Mouse (Mus musculus): ENCODE data around the gene Adam1b. TPM values are rescaled to one million over a fixed set of nuclear protein-coding genes. Genes with fewer than 3 reads are reported as not detected.
"Not testable (repeated sequence)": the region's sequence is repeated elsewhere in the genome, so short reads cannot be mapped to it uniquely, and the experiment has no call there.

Gene Adam1b
- total RNA-seq (2021): not detected

DNA sequence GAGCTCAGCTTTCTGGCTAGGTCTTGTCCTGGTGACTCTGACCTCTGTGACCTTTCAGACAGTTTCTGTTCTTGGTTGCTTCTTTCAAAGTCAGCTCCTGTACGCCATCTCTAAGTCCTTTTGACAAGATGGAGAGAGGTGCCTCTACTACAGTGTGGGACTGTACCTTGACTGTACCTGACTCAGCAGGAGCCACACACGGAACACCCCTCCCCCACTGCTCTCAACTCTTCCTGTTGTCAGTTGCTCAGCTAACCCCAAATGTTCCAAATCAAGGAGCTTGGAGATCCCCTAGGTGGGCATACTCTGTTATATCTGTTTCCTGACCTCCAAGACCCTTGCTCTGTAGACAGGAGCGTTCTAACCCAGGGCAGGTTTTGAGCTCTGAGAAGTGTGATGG lies at the start of gene Adam1b:
Gene Adam1b (minus strand): TSS at position 205 of the 400 bp plus-strand sequence.
- no peak for DNase-seq (ENCODE audit: extremely low spot score in 1 of 2, low spot score in 2 of 2)
- intact Hi-C loops (cut with DNase I): no loop called here

DNA sequence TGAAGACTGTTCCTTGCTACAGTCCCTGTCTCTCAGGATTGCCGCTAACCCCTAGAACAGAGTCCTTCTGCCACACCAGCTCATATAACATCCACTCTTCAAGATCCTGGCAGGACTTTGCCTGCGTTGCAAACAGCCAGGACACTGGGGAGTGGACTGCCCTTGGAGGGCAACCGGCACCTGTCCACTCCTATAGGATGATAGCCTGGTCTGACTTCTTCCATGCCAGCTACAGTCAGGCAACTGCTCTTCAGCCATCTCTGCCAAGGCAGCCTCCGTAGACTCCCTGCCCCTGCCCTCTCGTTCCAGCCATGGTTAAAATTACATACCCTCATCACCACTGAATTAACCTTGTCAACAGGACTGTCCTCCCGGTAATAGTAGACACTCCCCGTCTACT lies 46.0 kb upstream of the Adam1b start:
- intact Hi-C loops (cut with DNase I): no loop called here
- DNase-seq (ENCODE audit: extremely low spot score in 1 of 2, low spot score in 2 of 2): no peak

DNA sequence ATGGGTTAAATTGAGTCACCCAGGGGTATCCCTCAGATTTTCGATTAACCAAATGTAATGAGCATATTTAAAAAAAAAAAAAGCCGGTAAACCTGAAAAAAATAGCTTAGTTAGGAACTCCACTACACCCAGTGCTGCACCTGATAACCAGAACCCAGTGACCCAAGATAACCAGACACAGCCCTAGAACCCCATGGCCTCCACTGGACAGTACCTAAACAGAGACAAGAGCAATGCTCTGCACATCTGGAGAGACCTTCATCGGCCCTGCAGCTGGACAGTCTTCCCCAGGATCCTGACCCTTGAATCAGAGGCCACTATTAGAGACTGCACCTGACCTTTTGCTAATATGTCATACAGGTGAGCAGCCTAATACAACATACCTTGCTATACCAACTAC lies 43.8 kb upstream of the Adam1b start:
- no peak for DNase-seq (ENCODE audit: extremely low spot score in 1 of 2, low spot score in 2 of 2)
- intact Hi-C loops (cut with DNase I): loop anchor here (2.0 kb wide), 1 partner anchor 56 kb away; no protein-coding TSS in a partner anchor

DNA sequence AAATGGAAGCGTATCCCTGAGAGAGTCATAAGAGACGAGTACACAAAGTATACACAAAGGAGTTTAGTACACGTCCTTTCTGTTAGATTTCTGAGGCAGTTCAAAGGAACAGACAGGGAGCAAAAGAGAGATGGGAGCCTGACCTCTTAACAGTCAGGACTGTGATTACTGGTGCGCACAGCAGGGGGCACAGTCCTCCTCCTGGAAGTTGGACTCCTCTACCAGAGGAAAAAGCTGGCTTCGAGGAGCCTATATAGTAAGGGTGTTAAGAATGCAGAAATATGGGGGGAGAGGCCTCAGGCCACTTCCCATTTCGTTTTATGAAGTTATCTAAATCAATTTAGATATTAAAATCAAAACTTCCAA lies 43.3 kb upstream of the Adam1b start:
- peak; percentile 34 to 77 for DNase-seq (ENCODE audit: extremely low spot score in 1 of 2, low spot score in 2 of 2)
- intact Hi-C loops (cut with DNase I): loop anchor here (2.0 kb wide), 1 partner anchor 56 kb away; no protein-coding TSS in a partner anchor

DNA sequence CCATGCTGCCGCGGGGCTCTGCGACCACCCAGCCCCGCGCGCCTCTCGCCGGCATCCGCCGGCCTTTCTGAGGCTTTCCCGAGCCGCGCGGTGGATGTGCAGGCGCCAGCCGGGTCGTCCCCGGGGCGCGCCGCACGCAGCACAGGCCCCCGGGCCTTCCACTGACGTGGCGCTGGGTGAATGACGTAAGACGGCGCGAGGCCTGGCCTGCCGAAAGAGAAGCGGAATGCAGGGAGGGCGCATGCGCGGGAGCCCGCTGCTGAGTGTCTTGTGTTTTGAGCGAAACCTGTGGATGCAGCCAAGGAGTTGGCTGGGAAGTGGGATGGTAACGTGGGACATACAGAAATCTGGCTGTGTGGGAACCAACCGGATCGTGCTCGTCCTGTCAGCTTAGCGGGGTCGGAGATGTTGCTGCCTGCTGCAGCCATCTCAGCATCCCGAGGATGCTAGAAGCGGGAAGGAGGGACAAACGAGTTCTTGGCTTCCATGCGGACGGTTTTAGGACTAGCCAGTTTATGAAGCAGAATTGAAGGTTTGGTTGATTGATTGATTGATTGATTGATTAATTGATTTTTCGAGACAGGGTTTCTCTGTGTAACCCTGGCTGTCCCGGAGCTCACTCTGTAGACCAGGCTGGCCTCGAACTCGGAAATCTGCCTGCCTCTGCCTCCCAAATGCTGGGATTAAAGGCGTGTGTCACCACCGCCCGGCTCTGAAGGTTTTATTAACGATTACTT lies 42.7 kb upstream of the Adam1b start, which contains the start of gene Mapkapk5:
Gene Mapkapk5 (minus strand): TSS at position 113 of the 737 bp plus-strand sequence.
- intact Hi-C loops (cut with DNase I): loop anchor here (2.0 kb wide), 1 partner anchor 57 kb away; no protein-coding TSS in a partner anchor
- peak; percentile 95 to 98 for DNase-seq (ENCODE audit: extremely low spot score in 1 of 2, low spot score in 2 of 2)

DNA sequence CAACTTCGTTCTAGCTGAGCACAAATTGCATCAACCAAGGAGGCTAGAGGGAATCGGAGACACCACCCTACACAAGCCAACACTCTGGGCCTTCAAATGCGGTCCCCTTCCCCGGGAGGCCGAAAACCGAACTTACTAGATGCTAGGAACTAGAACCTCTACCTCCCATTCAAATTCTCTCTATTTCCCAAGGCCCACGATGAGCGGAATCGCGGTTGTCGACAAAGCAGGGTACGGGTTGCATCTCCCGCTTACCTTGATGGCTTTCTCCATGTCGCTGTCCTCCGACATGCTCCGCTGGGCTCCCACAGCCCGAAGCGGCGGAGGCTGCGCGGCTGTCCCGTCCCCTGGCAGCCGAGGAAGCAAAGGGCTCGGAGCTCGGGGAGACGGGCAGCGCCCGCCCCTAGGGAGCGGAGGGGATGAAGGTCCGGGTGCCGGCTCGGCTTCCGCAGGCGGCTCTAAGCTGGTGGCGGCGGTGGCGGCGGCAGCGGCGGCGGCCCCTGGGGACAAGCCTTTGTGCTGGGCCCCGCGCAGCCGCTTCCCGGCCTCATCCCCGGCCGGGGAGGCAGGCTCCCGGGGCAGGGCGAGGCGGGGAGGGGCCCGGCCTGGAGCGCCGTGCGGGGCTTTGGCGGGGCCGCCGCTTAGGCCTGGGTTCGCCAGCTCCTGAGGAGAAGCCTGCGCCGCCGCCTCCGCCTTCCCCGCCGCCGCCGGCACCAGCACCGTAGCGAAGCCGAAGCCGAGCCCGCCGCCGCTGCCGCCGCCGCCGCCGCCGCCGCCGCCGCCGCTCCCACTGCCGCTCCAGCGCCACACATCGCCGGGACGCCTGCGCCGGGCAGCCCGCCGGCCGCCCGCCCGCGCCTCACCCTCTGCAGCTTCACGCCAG lies 41.9 kb upstream of the Adam1b start, which contains the start of the genes Adam1a and Gm42878:
Gene Adam1a (minus strand): TSS at position 573 of the 883 bp plus-strand sequence.
Gene Gm42878 (minus strand): TSS at position 573 of the 883 bp plus-strand sequence.
- intact Hi-C loops (cut with DNase I): no loop called here
- DNase-seq (ENCODE audit: extremely low spot score in 1 of 2, low spot score in 2 of 2): peak in 1 of 2 experiments; percentile 65

DNA sequence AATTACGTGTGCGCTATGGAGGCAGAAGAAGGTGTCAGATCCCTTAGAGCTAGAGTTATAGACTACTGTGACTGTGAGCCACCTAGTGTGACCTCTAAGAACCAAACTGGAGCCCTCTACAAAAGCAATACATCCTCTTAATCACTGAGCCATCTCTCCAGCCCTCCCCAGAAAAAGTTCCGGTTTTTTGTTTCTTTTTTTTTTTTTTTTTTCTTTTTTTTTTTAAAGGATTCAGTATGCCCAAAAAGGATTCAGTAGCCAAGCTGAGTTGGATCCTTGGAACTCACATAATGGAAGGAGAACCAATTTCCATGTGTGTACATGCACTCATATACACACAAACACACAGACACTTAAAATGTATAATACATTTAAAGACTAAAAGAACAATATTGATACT lies 40.1 kb upstream of the Adam1b start:
- intact Hi-C loops (cut with DNase I): no loop called here
- DNase-seq (ENCODE audit: extremely low spot score in 1 of 2, low spot score in 2 of 2): no peak

DNA sequence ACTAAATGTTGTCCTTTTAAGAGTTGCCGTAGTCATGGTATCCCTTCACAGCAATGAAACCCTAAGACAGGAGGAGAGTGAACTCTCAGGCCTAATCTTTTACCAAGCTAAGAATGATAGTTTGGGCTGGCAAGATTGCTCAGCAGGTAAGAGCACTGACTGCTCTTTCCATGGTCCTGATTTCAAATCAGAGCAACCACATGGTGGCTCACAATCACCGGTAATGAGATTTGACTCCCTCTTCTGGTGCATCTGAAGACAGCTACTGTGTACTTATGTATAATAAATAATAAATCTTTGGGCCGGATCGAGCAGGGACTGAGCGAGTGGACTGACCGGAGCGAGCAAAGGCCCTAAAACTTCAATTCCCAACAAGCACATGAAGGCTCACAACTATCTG lies 38.0 kb upstream of the Adam1b start:
- DNase-seq (ENCODE audit: extremely low spot score in 1 of 2, low spot score in 2 of 2): no peak
- intact Hi-C loops (cut with DNase I): no loop called here

DNA sequence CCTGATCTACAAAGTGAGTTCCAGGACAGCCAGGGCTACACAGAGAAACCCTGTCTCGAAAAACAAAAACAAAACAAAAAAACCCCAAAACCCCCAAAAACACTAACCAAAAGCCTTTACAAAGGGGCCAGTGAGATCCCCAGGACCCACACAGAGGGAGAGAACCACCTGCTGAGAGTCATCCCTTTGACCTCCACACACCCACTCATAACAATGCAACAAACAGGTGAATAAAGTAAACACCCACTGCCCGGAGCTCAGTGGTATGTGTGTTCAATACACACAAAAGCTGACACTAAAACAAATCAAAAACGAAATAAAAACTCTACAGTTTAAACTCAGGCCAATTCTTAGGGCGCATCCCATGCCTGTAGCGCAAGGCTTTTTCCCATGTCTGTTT lies 36.8 kb upstream of the Adam1b start:
- no peak for DNase-seq (ENCODE audit: extremely low spot score in 1 of 2, low spot score in 2 of 2)
- intact Hi-C loops (cut with DNase I): no loop called here

DNA sequence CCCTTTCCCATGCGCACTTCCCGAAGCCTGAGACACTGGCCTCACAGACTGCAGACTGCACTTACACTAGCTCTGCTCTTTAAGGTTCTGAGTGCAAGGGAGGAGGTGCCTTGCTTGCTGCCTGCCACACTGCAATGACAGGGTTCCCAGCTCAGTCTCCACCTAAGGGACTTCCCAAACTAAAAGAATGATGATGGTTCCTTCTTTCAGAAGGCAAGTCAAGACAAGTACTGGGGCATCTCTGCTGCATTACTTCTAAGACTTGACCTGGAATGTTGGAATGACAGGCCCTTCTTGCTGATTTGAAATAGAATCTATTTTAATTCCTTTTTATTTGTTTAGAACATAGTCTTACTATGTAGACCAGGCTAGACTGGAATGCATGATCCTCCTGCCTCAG lies 34.4 kb upstream of the Adam1b start:
- intact Hi-C loops (cut with DNase I): no loop called here
- DNase-seq (ENCODE audit: extremely low spot score in 1 of 2, low spot score in 2 of 2): no peak

DNA sequence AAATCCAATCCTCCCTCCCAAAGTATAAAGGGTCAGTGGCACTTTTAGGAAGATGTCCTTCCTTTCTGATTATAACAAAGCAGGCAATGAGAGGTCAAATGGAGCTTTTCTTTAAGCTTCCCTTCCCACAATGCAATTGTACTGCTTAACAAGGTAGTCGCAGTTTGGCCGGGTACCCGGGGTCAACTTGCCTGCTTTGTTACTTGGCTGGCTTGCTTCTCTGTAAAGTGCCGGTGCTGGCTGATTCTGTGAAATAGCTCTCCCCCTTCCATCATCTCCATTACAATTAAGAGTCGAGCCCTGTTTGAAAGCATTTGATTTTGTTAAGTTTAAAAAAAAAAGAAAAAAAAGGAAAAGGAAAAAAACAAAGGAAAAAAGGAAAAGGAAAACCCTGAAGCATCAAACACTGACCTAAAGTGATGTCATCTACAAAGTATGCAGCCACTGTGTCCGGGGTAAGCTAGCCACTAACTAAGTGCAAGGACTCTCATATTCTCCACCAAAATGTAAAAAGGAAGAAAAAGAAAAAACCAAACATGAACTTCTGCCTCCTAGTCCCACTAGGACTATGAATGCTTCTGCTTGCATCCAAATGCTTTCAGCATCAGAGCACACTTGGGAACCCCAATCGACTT lies 33.8 kb upstream of the Adam1b start:
- intact Hi-C loops (cut with DNase I): no loop called here
- no peak for DNase-seq (ENCODE audit: extremely low spot score in 1 of 2, low spot score in 2 of 2)

DNA sequence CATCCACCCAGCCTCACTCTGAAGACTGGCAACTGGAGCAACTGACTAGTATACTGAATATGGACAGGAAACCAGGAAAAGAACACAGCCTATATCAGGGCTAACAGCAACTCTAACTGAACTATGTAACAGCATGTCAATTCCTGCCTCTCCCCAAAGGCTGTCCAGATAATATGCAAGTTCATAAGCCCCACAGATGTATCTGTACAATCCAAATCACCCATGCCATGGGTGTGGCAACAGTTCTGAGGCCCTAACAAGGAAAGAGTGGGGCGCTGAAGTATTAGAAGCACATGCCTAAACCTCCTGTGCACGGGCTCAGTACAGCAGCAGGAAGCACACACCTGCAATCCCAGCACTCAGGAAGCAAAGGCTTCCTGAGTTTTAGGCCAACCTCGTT lies 31.9 kb upstream of the Adam1b start:
- DNase-seq (ENCODE audit: extremely low spot score in 1 of 2, low spot score in 2 of 2): no peak
- intact Hi-C loops (cut with DNase I): no loop called here

DNA sequence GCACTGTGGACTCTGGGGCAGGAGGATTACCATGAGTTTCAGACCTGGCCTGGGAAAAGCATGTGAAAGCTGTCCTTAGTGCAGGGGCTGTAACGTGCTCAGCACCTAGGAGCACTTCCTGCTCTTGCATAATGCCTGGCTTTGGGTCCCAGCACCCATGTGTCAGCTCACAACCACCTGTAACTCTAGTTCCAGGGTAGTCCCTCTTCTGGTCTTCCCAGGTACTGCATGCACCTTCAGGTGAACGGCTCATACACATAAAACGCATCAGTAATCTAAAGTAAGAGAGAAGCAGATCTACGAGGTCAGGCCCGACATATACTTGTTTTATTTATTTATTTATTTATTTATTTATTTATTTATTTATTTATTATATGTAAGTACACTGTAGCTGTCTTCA lies 31.3 kb upstream of the Adam1b start:
- intact Hi-C loops (cut with DNase I): no loop called here
- DNase-seq (ENCODE audit: extremely low spot score in 1 of 2, low spot score in 2 of 2): no peak

DNA sequence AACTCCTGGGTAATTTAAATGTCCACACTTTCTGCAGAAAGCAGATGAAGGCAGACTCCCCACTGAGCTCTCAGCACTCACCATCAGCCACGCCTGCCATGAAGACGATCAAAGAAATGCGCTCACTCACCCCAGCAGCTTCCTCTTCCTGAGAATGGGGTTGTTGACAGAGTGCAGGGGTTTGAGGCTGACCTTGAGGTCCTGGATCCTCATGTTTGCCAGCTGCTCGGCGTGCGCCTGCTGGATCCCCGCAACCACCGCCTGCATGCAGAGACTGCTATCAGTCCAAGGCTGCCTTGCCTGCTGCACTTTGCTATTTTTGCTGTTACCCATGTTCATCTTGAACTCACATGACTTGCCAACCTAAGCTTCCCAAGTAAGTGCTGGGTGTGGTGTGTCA lies 23.7 kb upstream of the Adam1b start:
- peak in 1 of 2 experiments; percentile 50 for DNase-seq (ENCODE audit: extremely low spot score in 1 of 2, low spot score in 2 of 2)
- intact Hi-C loops (cut with DNase I): no loop called here

DNA sequence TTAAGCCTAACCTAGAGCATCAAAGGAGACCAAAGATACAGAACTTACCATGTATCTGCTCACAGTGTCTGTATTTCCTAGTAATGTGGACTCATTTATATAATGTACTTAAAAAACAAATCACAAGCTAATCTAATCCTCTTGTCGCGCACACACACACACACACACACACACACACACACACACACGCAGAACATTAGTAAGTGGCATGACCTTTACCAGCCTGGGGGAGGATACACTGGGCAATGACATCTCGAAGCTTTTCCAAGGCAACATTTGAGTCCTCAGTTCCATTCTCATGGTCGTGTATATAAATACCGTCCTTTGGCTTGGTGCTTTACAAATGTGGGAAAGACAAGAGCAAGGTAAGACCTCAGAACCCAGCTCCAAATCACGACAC lies 23.3 kb upstream of the Adam1b start:
- no peak for DNase-seq (ENCODE audit: extremely low spot score in 1 of 2, low spot score in 2 of 2)
- intact Hi-C loops (cut with DNase I): no loop called here

DNA sequence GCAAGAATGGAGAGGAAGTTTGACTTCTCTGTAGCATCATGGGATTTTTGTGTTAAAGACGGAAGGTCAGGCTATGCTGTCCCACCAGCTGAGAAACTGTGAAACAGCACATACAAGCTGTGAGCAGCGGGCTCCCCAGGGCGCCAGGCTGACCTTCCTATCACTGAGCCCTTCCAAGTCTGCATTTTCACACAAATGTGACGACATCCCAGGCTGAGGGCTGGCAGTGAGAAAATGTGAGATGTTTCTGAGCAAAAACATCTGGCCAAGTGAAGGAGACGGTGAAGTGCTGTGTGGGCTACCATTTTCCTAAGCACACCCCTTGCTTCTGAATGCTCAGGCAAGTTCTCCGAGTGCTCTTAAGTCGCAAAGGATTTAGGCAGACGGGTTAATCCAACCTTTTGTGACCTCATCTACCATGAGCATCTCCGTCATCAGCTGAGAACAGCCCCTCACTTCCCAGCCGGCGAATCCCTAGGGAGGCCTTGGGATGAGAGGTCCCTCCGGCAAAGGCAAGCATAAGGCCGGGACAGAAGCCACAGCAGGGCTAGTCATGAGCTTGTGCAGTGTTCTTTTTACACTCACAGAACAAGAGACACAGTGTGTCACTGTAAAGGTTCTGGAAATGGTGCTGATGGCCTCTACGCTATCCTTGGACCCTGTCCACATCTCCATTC lies 22.7 kb upstream of the Adam1b start:
- DNase-seq (ENCODE audit: extremely low spot score in 1 of 2, low spot score in 2 of 2): peak in 1 of 2 experiments; percentile 17
- intact Hi-C loops (cut with DNase I): no loop called here

DNA sequence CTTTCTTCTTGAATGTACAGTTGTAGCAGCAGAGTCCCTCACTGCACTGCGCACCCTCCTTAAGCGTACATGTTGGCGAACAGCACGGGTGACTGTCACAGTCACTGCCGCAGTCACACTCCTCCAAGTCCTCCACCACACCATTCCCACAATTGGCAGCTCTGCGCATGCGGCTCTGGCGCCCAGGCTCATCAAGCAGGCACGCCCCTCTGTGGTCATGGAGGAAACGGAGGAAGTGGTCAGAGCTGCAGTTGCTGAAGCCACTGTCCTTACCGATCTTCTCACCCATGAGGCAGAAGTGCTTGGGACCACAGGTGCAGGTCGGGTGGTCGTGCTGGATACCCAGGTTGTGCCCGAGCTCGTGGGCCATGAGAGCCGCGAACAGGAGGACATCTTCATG lies 16.5 kb upstream of the Adam1b start:
- DNase-seq (ENCODE audit: extremely low spot score in 1 of 2, low spot score in 2 of 2); intact Hi-C loops (cut with DNase I): not testable (repeated sequence)

DNA sequence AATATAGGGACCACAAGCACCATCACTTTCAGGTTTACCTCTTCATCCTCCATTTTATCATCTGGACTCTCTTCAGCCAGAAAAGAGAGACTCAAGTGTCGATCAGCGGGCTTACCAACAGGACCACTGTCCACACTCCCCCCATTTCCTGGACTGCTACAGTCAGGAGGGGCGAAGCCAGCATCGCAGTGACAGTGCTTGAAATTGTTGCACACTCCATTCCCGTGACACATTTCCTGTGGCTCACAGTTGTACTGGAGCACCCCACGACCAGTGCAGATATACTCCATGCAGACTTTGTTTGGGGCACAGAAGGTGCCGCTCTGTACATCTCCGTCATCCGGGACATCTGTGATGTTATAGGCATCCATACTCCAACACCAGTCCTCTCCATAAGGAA lies 15.7 kb upstream of the Adam1b start:
- DNase-seq (ENCODE audit: extremely low spot score in 1 of 2, low spot score in 2 of 2): no peak
- intact Hi-C loops (cut with DNase I): no loop called here

DNA sequence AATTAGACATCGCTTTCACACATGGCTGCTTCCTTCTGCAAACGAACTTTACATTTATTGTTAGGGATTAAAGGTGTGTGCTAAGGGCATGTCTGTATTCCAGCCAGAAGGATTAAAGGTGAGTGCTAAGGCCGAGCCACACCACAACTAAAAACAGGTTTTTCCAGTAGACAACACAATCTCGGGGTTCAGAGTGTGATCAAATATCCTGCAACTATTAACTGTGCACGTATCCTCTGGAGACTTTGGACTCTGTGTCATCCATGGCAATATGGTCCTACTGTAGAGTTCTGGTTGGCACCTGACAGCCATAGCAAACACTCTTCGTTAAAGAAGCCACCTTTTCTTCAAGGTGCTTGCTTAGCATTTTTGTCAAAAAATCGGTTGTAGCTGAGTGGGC lies 6.8 kb upstream of the Adam1b start:
- DNase-seq (ENCODE audit: extremely low spot score in 1 of 2, low spot score in 2 of 2): no peak
- intact Hi-C loops (cut with DNase I): no loop called here
